Mouse (Mus musculus) embryo, embryonic 11.5 days (tissue): Measurements from ENCODE around the gene Atp13a4.

Experiments
- DNase-seq: peaks from one replicate; pipeline ENCODE4 v3.0.0-alpha.2; 2012; ENCODE audit warnings: low read depth, low spot score

The Atp13a4 gene

DNA sequence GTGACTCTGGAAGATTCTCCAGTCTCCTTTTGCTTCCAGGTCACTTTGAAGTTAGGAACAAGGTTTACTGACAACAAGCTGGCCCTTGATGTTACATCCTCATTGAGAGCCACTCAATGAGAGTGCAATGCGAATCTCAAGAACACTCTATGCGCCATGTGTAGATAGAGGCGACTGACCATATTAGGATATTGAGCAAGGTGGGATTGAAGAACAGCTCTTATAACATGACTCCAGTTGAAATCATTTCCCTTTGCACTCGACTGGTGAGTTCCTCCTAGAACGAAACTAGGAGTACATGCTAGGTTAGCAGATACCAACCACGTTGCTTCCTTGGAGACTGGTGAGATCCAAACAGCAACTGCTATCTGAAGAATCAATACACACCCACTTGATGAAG, 64.3 kb downstream of the Atp13a4 start:
- DNase-seq: no peak

DNA sequence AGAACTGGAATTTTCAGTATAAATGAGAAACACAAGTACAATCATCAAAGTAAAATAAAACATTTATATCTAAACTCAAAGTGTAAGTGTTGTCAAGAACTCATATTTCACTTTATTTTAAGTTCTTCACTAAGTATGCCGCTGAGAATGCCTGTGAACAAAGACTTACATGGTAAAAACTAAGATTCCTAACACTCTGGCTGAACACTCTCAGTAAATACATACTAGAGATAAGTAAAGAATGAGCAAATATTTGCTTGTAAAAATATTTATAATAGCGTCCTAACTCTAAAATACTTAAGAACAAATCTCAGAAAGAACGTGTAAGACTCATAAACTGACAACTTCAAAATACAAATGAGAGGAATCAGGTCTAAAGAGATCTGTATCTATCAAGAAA, 80.9 kb downstream of the Atp13a4 start:
- no peak for DNase-seq

DNA sequence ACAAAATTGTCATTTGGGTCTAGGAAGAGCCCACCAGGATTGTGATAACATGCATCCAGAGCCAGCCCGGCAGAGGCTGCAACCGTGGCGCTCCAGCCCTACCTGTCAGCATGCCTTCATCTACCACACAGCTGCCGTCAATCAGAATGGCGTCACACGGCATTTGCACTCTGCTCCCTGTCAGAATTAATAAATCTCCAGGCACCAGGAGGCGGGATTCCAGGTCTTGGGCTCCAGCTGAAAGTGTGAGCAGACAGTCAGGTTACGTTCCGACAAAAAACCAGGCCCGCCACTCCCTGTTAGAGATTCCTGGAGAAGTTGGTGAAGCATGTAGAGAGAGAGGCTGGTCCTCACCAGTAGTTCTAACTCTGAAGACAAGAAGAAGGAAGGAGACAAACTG, 85.3 kb downstream of the Atp13a4 start:
- no peak for DNase-seq

DNA sequence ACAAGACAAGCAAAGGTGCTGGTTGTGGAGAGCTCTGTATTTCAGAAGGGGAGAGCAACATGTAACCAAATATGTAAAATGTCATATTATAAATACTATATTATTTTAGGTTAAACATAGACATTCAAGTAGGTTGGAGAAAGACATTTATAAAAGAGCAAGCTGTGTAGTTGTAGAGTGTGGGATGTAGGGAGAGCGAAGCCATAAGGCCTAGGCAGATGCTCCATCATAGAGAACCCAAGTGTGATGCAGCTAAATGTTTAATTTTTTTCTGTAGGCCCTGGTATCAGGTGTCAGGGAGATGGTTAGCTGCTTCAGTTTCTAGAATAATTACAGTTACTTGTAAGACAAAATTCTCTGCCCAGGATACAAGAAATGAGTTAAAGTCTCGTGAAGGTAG, 87.8 kb downstream of the Atp13a4 start:
- DNase-seq: no peak

DNA sequence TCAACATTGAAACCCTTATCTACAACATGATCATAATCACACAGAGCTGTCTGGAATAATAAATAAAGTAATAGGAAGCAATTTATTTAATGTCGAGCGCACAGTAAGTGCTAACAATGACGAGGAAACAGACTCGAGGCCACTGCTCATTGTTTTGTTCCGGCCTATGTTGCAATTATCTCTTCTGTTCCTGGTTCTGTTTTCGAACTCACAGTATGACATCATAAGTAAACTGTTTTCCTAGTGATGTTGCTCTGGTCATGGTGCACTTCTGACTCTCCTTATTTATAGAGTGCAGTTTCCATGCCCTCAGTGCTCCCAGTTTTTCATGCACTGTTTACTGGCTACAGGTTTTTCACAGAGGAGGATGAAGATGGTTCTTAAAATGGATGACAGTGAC, 91.4 kb downstream of the Atp13a4 start:
- DNase-seq: no peak

DNA sequence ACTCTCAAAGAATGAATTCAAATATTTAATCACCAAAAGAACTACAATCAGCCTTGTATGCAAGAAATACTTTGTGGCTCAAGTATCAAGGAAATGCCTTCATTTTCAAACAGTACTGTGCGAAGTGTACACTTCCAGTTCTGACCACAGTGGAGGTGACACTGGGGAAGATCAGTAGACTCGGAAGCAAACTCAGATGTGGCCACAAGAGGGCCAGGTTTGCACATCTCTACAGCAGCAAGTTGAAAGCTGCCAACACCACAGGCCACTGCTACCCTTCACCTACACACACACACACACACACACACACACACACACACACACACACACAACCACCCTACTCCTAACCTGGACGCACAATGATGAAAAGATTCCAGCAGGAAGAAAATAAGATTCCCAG, 93.0 kb downstream of the Atp13a4 start:
- peak; percentile 19 for DNase-seq

DNA sequence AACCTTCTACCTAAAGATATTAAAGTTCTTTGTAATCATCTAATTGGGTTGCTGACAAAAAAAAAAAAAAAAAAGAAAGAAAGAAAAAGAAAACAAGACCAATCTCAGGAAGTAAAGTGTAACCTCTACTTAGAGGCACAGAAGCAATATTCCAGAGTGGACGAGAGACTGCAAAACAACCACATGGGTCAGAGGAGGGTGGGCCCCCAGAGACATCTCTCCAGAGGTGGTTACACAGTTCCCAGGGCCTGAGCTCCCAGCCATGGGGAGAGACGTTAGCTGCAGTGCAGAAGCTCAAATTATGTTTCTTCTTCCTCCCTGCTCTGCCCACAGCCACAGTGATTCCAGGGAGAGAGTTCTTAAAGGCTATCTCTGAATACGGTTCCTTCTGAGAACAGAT, 102.5 kb downstream of the Atp13a4 start:
- no peak for DNase-seq

DNA sequence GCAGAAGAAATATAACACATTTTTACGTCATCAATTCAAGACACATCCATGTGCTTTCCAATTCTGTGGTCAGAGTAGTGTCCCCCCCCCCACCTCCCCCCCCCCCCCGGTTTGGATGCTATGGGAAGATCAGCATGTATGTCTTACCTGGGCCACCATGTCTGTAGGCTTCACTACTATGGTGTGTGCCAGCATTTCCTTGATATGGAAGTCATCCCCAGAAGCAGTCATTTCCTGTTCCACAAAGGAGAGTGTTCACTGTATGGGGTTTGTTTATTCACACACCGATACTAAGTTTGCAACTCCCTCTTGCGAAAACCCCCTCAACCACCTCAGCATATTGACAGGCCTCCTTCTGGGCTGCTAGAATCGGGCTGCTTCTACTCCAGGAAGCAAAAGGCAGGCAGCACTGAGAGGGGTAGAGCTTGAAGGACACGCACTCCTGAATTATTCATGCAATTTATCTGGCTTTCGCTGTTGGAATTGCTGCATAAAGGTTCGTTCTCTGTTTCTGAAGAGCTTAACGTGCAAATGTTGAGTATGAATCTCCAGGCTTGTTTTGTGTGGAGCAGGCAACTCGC, 103.2 kb downstream of the Atp13a4 start:
- no peak for DNase-seq

DNA sequence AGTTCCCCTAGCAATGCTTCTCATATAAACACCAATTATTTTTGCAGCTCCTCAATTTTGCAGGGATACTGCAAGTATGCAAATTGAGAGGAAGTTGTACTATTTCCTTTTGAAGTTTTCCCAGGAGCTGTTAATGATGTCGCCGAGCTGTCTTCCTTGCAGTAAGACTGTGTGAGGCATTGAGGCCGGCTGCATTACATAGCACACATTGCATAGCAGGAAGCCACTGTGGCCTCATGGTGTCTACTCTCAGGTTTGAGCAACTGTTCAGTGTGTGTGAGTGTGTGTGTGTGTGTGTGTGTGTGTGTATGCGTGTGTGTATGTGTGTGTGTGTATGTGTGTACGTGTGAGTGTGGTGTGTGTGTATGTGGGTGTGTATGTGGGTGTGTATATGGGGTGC, 106.6 kb downstream of the Atp13a4 start:
- no peak for DNase-seq

DNA sequence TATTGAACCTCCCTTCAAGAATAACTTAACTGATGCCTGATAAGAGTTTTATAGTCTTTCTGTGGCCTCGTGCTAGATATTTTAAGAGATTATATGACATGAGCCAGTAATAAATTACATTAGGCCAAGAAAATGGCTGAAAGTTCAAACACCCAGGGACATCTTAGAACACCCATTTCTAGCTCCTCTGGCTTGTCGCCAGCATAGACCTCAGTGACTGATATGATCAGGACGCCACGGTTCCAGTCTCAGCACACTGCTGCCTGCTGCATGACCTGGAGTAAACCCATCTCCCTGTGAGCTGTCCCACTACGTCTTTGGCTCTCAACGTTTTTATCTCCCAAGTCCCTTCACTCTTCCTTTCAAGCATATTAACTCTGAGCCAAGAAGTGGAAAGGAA, 108.9 kb downstream of the Atp13a4 start:
- DNase-seq: no peak

DNA sequence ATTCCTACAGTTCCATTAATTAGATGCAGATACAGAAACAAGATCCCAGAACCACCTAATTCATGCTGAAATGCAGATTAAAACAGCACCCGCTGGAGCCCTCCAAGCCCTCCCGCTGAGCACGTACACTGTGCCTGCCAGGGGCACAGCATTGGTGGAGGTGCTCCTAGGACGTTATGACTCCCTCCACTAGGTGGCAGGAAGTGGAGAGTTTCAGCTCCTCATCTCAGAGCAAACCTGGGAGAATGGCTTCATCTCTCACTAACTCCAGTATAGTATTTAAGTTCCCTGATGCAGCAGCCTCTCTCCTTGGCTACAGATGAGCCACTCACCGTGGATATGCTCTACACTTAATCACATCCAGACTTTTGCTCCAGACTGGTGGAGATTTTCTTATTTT, 110.0 kb downstream of the Atp13a4 start:
- DNase-seq: peak; percentile 23

DNA sequence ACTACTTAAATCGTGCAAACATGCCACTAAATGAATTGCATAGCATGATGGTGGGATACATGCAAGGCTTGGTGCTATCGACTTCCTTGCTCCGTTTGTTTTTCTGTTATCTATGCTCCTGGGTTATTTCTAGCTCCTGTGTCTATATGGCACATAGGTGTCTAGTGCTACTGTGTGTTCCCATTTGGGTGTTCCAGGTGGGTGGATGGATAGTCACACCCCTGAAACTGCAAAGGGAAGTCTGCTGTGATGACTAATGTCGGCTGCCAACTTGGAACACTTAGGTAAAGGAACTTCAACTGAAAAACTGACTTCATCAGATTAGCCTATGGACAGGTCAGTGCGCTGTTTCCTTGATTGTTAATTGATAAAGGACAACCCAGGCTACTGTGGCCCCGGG, 129.8 kb downstream of the Atp13a4 start:
- no peak for DNase-seq

DNA sequence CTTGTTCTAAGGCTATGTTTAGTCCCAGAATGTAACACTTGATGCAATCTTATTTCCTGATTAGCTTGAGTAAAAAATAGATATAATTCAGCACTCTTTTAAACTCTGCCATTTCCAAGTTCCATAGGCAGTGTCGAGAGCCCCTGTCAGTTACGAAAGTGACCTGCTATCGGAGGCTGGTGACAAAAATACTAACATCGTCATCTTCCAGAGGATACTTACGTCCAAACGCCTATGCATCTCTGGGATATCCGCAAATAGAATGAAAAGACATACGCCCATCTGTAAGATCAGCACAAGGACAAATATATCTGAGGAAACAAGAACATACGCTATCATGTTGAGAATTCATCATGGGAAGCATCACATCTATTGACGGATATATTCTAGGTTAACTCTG, 137.3 kb downstream of the Atp13a4 start:
- DNase-seq: no peak

DNA sequence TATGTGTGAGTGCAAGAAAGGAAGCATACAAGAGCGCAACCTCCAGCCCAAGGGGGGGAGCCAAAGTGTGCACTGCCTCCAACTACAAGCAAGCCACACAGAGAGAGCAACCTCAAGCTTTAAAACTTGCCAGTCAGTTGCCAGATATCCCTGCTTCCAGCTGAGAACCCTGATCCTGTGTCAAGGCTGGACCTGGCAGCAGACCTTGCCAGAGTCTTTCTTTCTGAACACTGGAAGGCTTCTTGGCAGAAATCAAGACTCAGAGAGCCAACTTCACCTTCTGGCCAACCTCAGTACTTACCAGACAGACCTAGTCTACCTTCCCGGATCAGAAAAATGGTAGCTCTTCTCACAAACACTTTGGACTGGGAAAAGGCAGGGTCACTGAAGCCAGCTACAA, 145.6 kb downstream of the Atp13a4 start:
- DNase-seq: no peak

DNA sequence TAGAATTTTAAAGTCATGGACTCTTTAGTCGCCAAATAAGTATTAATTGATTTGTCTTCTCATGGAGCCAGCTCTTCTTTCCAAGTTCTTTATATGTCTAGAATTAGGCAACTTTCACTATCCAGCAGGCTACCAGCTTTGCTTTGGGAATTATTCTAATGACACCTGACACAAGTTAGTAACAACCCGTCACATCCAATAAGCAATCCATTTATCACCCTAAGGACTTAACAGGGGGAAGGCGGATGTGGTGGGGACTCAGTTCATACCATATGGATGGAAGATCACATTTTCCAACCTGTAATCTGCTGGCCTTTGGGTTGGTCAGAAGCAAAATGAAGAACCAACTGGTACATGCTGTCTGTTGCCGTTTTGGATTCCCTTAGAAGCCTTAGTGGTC, 159.9 kb downstream of the Atp13a4 start:
- DNase-seq: no peak

DNA sequence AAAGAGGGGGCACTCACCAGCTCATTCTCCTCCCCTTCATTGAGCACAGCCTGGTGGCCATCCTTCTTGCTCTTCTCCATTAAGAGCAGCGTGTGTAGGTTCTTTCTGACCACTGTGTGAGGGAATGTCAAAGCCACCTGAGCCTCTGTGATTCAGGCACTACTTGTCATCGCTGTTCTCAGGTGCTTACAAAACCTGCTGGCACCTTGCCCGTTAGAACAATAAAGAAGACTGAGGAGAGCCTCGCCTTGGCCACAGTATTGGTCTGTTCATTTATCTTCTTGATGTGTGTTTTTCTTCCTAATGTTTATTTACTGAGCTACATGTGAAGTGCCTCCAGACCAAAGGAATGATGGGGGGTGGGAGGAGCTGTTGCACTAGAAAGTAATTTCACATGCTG, 166.2 kb downstream of the Atp13a4 start, which contains the start of gene Atp13a5:
Gene Atp13a5, minus strand, starts transcription at position 275 of the 400 bp plus-strand sequence.
- no peak for DNase-seq

DNA sequence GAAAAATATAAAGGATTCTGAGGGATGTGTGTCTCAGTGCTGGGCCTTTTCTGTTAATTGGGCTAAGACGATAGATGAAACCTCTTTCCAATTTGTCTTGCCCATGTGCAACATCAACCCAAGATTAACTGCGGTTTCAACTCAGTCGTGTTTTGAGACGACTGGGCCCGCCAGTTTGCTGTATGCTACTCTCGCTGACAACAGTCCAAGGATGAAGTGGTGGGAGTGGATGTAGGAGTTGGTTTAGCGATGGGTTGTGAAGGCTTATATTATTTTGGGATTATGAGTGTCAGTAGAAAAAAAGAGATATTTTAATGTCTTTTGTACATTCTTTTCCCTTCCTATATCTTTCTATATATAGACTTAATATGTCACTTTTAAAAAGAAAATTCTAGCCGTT, 170.0 kb downstream of the Atp13a4 start:
- no peak for DNase-seq
